Mouse (Mus musculus) splenic B cell, adult 2 months (primary cell): ENCODE results near the gene Arhgef17.

Experiments
- DNase-seq: peaks from one replicate; pipeline ENCODE4 v3.0.0-alpha.2; 2011; ENCODE audit warnings: low read depth, low spot score
- H3K27me3 ChIP-seq: 2 replicates; pipeline ENCODE4 v1.6.1; 2012; ENCODE audit warnings: mild to moderate bottlenecking, low read length, moderate library complexity, mixed read lengths; ENCODE audit not compliant: control insufficient read depth, poor library complexity, insufficient read depth, severe bottlenecking
- H3K36me3 ChIP-seq: 2 replicates; pipeline ENCODE4 v1.6.1; 2012; ENCODE audit warnings: mild to moderate bottlenecking, low read length, moderate library complexity, mixed read lengths; ENCODE audit not compliant: control insufficient read depth, poor library complexity, insufficient read depth, severe bottlenecking

Gene Arhgef17

GRCm38 (mm10) chr7:100952686-100953085 is 20.8 kb upstream of the Arhgef17 start:
- Histone ChIP-seq H3K36me3 (no peaks in the 10 kb centered on the region), H3K27me3 (no peaks in the 10 kb centered on the region)
- DNase-seq = no peak

- Histone ChIP-seq H3K27me3 (no peaks in the 10 kb centered on the region), H3K36me3 (no peaks in the 10 kb centered on the region)
- DNase-seq = no peak
Observed at GRCm38 (mm10) chr7:100951903-100952302, 20.0 kb upstream of the Arhgef17 start.

GRCm38 (mm10) chr7:100950481-100951010 is 18.6 kb upstream of the Arhgef17 start:
- peak; percentile 31 for DNase-seq
- Histone ChIP-seq H3K27me3 (no peaks in the 10 kb centered on the region), H3K36me3 (no peaks in the 10 kb centered on the region)

- H3K36me3 ChIP-seq = no peaks in the 10 kb centered on the region
- no peak for DNase-seq
- no peaks in the 10 kb centered on the region for H3K27me3 ChIP-seq
Observed at GRCm38 (mm10) chr7:100950031-100950430, 18.1 kb upstream of the Arhgef17 start.

GRCm38 (mm10) chr7:100944738-100945137 is 12.8 kb upstream of the Arhgef17 start:
- H3K36me3 ChIP-seq = no peaks in the 10 kb centered on the region
- DNase-seq = no peak
- H3K27me3 ChIP-seq = no peaks in the 10 kb centered on the region

GRCm38 (mm10) chr7:100944306-100944705 is 12.4 kb upstream of the Arhgef17 start:
- peak; percentile 44 for DNase-seq
- H3K36me3 ChIP-seq = no peaks in the 10 kb centered on the region
- no peaks in the 10 kb centered on the region for H3K27me3 ChIP-seq

- no peaks in the 10 kb centered on the region for H3K36me3 ChIP-seq
- peak; percentile 67 for DNase-seq
- H3K27me3 ChIP-seq = no peaks in the 10 kb centered on the region
Observed at GRCm38 (mm10) chr7:100942789-100943615, 11.1 kb upstream of the Arhgef17 start.

- Histone ChIP-seq H3K27me3 (no peaks in the 10 kb centered on the region), H3K36me3 (no peaks in the 10 kb centered on the region)
- no peak for DNase-seq
Observed at GRCm38 (mm10) chr7:100941169-100941568, 9.3 kb upstream of the Arhgef17 start.

- DNase-seq = no peak
- Histone ChIP-seq H3K36me3 (no peaks in the 10 kb centered on the region), H3K27me3 (no peaks in the 10 kb centered on the region)
Observed at GRCm38 (mm10) chr7:100938106-100938505, 6.2 kb upstream of the Arhgef17 start.

- no peak for DNase-seq
- 0 out of 2 replicates have a peak, but pooled peaks cover 2% of the 10 kb centered on the region for H3K27me3 ChIP-seq
- no peaks in the 10 kb centered on the region for H3K36me3 ChIP-seq
Observed at GRCm38 (mm10) chr7:100937481-100937880, 5.6 kb upstream of the Arhgef17 start.

GRCm38 (mm10) chr7:100933520-100933919 is 1.6 kb upstream of the Arhgef17 start:
- DNase-seq = no peak
- Histone ChIP-seq H3K36me3 (no peaks in the 10 kb centered on the region), H3K27me3 (0 out of 2 replicates have a peak, but pooled peaks cover 2% of the 10 kb centered on the region)

GRCm38 (mm10) chr7:100932481-100933007 is 637 bp upstream of the Arhgef17 start:
- peak; percentile 82 for DNase-seq
- Histone ChIP-seq H3K27me3 (0 out of 2 replicates have a peak, but pooled peaks cover 2% of the 10 kb centered on the region), H3K36me3 (no peaks in the 10 kb centered on the region)

- no peaks in the 10 kb centered on the region for H3K36me3 ChIP-seq
- 0 out of 2 replicates have a peak, but pooled peaks cover 2% of the 10 kb centered on the region for H3K27me3 ChIP-seq
- DNase-seq = peak; percentile 17
Observed at GRCm38 (mm10) chr7:100931316-100931925, 486 bp downstream of the Arhgef17 start.

- no peak for DNase-seq
- 0 out of 2 replicates have a peak, but pooled peaks cover 2% of the 10 kb centered on the region for H3K27me3 ChIP-seq
Observed at GRCm38 (mm10) chr7:100930619-100931315, 1.1 kb downstream of the Arhgef17 start.

More at GRCm38 (mm10) chr7:100930619-100931315, 1.1 kb downstream of the Arhgef17 start:
- no peaks in the 10 kb centered on the region for H3K36me3 ChIP-seq
